Mouse (Mus musculus): ENCODE data around the gene Tuba3a. TPM values are rescaled to one million over a fixed set of nuclear protein-coding genes. Genes with fewer than 3 reads are reported as not detected.

The Tuba3a gene
- polyA plus RNA-seq, 1 experiment from 2014 or later, result not detected

DNA sequence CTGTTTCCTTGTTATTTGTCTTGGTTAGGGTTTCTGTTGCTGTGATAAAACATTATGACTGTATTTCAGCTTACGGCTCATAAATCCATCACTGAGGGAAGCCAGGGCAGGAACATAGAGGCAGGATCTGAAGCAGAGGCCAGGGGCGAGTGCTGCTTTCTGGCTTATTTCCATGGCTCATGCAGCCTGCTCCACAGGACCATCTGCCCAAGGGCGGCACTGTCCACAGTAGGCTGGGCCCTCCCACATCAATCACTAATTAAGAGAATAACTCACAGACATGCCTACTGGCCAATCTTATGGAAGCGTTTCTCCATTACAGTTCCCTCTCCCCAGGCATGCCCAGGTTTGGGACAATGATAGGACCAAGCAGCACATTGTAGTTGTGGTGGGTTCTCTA, 17.4 kb upstream of the Tuba3a start:
- H3K9me3 ChIP-seq (replicated peaks; ENCODE audit: control insufficient read depth, low read length), result no peaks in the 10 kb centered on the region
- no peaks in the 10 kb centered on the region for H3K27me3 ChIP-seq (ENCODE audit: control insufficient read depth, insufficient read depth, low read length)
- no peak overlapping the region for H3K9ac ChIP-seq (replicated peaks; ENCODE audit: low read length)
- H3K4me3 ChIP-seq (ENCODE audit: low read depth, low read length), result no peak overlapping the region
- no peaks in the 10 kb centered on the region for H3K4me1 ChIP-seq (ENCODE audit: control insufficient read depth, insufficient read depth, low read length)
- DNase-seq (ENCODE audit: low spot score) (no peak), ATAC-seq (replicated peaks; ENCODE audit: insufficient number of reproducible peaks, low FRiP score, low TSS enrichment, low read depth) (no peak)
- 84% methylated on average over 4 of the region's 4 CpGs for WGBS
- H3K4me2 ChIP-seq (ENCODE audit: low read depth, low read length), result no peak overlapping the region
- no peak overlapping the region for H3K27ac ChIP-seq (replicated peaks; ENCODE audit: low read depth, low read length)
- no peaks in the 10 kb centered on the region for H3K36me3 ChIP-seq (replicated peaks; ENCODE audit: control insufficient read depth, insufficient read depth, low read depth, low read length)

DNA sequence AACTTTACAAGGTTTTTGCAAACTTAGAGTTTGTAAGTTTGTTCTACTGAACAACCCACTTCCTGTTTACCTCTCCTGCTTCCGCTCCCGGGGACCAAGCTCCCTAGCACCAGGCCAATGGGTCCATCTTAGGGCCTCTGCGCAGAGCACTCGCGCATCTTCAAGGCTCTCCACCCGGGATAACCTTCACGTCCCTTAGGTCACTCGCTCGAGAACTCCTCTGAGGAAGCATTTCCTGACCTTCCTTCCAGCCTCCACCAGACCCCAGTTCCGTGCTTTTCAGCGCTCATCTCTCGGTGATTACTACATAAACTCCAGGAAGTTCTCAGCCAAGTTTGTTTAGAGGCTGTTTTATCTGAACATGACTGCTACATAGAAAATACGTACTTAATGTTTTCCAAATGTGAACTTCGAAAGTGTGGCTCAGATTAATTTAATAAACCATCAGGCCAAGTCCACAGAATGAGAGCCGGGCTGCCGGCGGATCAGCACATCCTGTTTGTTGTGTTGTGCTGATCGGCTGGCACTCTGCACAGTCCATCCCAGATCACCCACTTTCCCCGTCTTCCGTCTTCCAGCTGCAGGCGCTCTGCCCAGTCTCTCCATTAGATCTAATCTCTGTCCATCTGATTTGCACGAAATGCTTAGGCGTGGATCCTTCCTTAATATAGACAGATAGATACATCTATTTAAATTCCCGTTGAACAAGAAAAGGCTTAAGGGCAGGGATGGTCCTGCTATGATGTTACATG, 16.6 kb upstream of the Tuba3a start:
- H3K9me3 ChIP-seq (replicated peaks; ENCODE audit: control insufficient read depth, low read length), result no peaks in the 10 kb centered on the region
- ATAC-seq (replicated peaks; ENCODE audit: insufficient number of reproducible peaks, low FRiP score, low TSS enrichment, low read depth), result no peak

DNA sequence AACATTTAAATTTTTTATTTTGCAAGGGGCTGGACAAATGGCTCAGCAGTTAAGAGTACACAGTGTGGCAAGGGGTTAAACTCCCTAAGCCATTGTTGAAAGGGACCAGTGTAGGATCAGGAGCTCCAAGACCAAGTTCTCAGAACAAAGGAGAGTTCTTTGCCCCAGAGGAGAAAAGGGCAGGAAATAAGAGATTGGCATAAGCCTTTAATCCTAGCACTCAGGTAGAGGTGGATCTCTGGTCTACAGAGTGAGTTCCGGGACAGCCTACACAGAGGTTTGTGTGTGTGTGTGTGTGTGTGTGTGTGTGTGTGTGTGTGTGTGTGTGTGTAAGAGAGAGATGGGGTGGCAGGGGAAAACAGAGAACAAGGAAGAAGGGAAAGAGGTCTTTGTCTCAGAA, 15.1 kb upstream of the Tuba3a start:
- 74% methylated on average over 1 of the region's 1 CpGs for WGBS
- ATAC-seq (replicated peaks; ENCODE audit: insufficient number of reproducible peaks, low FRiP score, low TSS enrichment, low read depth), result 0 out of 2 replicates have a peak, but pooled peaks have one; percentile 48
- H3K4me2 ChIP-seq (ENCODE audit: low read depth, low read length), result no peak overlapping the region

More for the DNA sequence above, 16.6 kb upstream of the Tuba3a start:
- no peaks in the 10 kb centered on the region for H3K27me3 ChIP-seq (ENCODE audit: control insufficient read depth, insufficient read depth, low read length)
- H3K4me2 ChIP-seq (ENCODE audit: low read depth, low read length), result no peak overlapping the region
- WGBS, result 79% methylated on average over 24 of the region's 24 CpGs
- H3K36me3 ChIP-seq (replicated peaks; ENCODE audit: control insufficient read depth, insufficient read depth, low read depth, low read length), result no peaks in the 10 kb centered on the region
- no peak overlapping the region for H3K27ac ChIP-seq (replicated peaks; ENCODE audit: low read depth, low read length)
- no peak for DNase-seq (ENCODE audit: low spot score)
- H3K4me3 ChIP-seq (ENCODE audit: low read depth, low read length), result no peak overlapping the region
- H3K9ac ChIP-seq (replicated peaks; ENCODE audit: low read length), result no peak overlapping the region
- H3K4me1 ChIP-seq (ENCODE audit: control insufficient read depth, insufficient read depth, low read length), result no peaks in the 10 kb centered on the region

DNA sequence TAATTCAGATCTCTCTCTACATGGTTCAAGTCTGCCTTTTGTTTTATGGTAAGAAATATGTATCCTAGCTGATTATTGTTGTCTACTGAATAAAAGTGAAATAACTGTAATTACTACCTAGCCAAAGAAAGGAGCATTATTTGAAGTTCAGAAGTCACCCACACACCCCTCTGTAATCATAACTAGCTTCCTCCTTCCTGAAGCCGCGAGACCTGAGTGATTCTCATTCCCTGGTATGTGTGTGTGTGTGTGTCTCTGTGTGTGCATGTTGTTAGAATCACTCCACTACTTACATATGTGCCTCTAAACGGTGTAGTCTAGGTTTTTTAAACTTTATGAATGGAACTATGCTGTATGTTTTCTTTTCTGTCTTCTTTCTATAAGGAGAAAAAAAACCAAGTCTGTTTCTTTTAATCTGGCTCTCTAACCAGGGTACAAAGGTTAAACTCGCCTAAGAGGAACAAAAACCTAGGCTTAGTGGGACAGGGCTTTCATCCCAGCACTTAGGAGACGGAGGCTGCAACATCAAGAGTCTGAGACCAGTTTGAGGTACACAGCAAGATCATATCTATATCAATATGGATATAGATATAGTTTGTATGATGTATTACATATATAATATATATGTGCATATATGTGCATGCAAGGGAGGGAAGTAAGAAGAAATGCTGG, 11.4 kb upstream of the Tuba3a start:
- Histone ChIP-seq H3K27me3 (ENCODE audit: control insufficient read depth, insufficient read depth, low read length) (no peaks in the 10 kb centered on the region), H3K27ac (replicated peaks; ENCODE audit: low read depth, low read length) (no peak overlapping the region), H3K9ac (replicated peaks; ENCODE audit: low read length) (no peak overlapping the region), H3K4me1 (ENCODE audit: control insufficient read depth, insufficient read depth, low read length) (no peaks in the 10 kb centered on the region), H3K9me3 (replicated peaks; ENCODE audit: control insufficient read depth, low read length) (no peaks in the 10 kb centered on the region), H3K4me3 (ENCODE audit: low read depth, low read length) (no peak overlapping the region), H3K4me2 (ENCODE audit: low read depth, low read length) (no peak overlapping the region), H3K36me3 (replicated peaks; ENCODE audit: control insufficient read depth, insufficient read depth, low read depth, low read length) (no peaks in the 10 kb centered on the region)
- ATAC-seq (replicated peaks; ENCODE audit: insufficient number of reproducible peaks, low FRiP score, low TSS enrichment, low read depth) (no peak), DNase-seq (ENCODE audit: low spot score) (no peak)
- WGBS, result 75% methylated on average over 5 of the region's 5 CpGs

More for the DNA sequence above, 15.1 kb upstream of the Tuba3a start:
- Histone ChIP-seq H3K27me3 (ENCODE audit: control insufficient read depth, insufficient read depth, low read length) (no peaks in the 10 kb centered on the region), H3K9ac (replicated peaks; ENCODE audit: low read length) (no peak overlapping the region), H3K4me3 (ENCODE audit: low read depth, low read length) (no peak overlapping the region), H3K4me1 (ENCODE audit: control insufficient read depth, insufficient read depth, low read length) (no peaks in the 10 kb centered on the region), H3K36me3 (replicated peaks; ENCODE audit: control insufficient read depth, insufficient read depth, low read depth, low read length) (no peaks in the 10 kb centered on the region), H3K9me3 (replicated peaks; ENCODE audit: control insufficient read depth, low read length) (no peaks in the 10 kb centered on the region), H3K27ac (replicated peaks; ENCODE audit: low read depth, low read length) (no peak overlapping the region)
- no peak for DNase-seq (ENCODE audit: low spot score)

GRCm38 (mm10) chr6:125294049-125294448, 8.2 kb upstream of the Tuba3a start:
- H3K9me3 ChIP-seq (replicated peaks; ENCODE audit: control insufficient read depth, low read length), result no peaks in the 10 kb centered on the region
- no peak overlapping the region for H3K4me3 ChIP-seq (ENCODE audit: low read depth, low read length)
- whole genome bisulfite sequencing, result 79% methylated on average over 4 of the region's 4 CpGs
- no peaks in the 10 kb centered on the region for H3K27me3 ChIP-seq (ENCODE audit: control insufficient read depth, insufficient read depth, low read length)
- H3K36me3 ChIP-seq (replicated peaks; ENCODE audit: control insufficient read depth, insufficient read depth, low read depth, low read length), result no peaks in the 10 kb centered on the region
- H3K9ac ChIP-seq (replicated peaks; ENCODE audit: low read length), result no peak overlapping the region
- H3K27ac ChIP-seq (replicated peaks; ENCODE audit: low read depth, low read length), result no peak overlapping the region
- no peak for DNase-seq (ENCODE audit: low spot score)
- H3K4me1 ChIP-seq (ENCODE audit: control insufficient read depth, insufficient read depth, low read length), result no peaks in the 10 kb centered on the region
- no peak overlapping the region for H3K4me2 ChIP-seq (ENCODE audit: low read depth, low read length)
- no peak for ATAC-seq (replicated peaks; ENCODE audit: insufficient number of reproducible peaks, low FRiP score, low TSS enrichment, low read depth)

DNA sequence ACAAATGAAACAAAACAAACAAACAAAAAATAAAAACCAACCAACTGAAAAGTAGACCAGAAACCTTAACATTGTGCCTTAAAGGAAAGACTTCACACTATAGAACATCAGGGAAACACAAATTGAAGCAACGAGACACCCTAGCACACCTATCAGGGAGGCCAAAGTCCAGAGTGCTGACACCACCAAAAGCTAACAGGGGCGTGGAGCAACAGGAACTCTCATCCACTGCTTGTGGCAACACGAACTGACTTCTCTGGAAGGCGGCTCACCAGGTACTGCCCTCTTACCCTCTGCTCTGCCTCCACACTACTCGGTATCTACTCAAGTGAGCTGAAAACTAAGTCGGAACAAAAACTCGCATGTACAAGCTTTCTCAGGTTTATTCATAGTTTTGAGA, 6.4 kb upstream of the Tuba3a start:
- no peak overlapping the region; the same call in 1 of the 2 replicates for H3K4me2 ChIP-seq (ENCODE audit: low read depth, low read length)
- no peak overlapping the region for H3K27ac ChIP-seq (replicated peaks; ENCODE audit: low read depth, low read length)
- H3K9me3 ChIP-seq (replicated peaks; ENCODE audit: control insufficient read depth, low read length), result no peaks in the 10 kb centered on the region
- 92% methylated on average over 7 of the region's 7 CpGs for WGBS
- H3K4me3 ChIP-seq (ENCODE audit: low read depth, low read length), result no peak overlapping the region
- DNase-seq (ENCODE audit: low spot score), result no peak
- no peak overlapping the region for H3K9ac ChIP-seq (replicated peaks; ENCODE audit: low read length)
- no peak for ATAC-seq (replicated peaks; ENCODE audit: insufficient number of reproducible peaks, low FRiP score, low TSS enrichment, low read depth)
- no peaks in the 10 kb centered on the region for H3K36me3 ChIP-seq (replicated peaks; ENCODE audit: control insufficient read depth, insufficient read depth, low read depth, low read length)
- no peaks in the 10 kb centered on the region for H3K27me3 ChIP-seq (ENCODE audit: control insufficient read depth, insufficient read depth, low read length)
- no peaks in the 10 kb centered on the region for H3K4me1 ChIP-seq (ENCODE audit: control insufficient read depth, insufficient read depth, low read length)

DNA sequence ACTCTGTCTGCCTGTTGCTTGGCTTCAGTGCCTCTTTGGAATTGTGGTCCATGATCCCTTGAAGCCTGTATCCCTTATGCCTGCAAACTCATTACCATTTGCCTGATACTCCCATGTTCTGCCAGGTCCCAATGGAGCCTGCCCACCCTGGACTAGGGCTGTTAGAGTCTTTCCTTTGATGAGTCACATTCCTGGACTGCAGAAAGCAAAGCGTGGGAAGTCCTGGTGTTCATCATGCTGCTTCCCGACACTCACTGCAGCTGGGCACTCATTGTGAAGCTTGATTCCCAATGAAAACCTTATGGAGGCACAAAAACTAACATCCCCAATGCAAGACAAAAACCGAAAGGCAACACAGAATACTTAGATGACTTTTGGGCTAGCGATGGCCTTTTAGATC, 5.5 kb upstream of the Tuba3a start:
- no peak overlapping the region for H3K4me3 ChIP-seq (ENCODE audit: low read depth, low read length)

GRCm38 (mm10) chr6:125288730-125289129, 2.9 kb upstream of the Tuba3a start:
- H3K36me3 ChIP-seq (replicated peaks; ENCODE audit: control insufficient read depth, insufficient read depth, low read depth, low read length), result no peaks in the 10 kb centered on the region
- no peak overlapping the region for H3K9ac ChIP-seq (replicated peaks; ENCODE audit: low read length)
- H3K4me2 ChIP-seq (ENCODE audit: low read depth, low read length), result no peak overlapping the region
- no peaks in the 10 kb centered on the region for H3K27me3 ChIP-seq (ENCODE audit: control insufficient read depth, insufficient read depth, low read length)
- 81% methylated on average over 5 of the region's 5 CpGs for WGBS
- no peaks in the 10 kb centered on the region; the same call in 1 of the 2 replicates for H3K9me3 ChIP-seq (replicated peaks; ENCODE audit: control insufficient read depth, low read length)
- no peak for DNase-seq (ENCODE audit: low spot score)
- H3K4me3 ChIP-seq (ENCODE audit: low read depth, low read length), result no peak overlapping the region
- no peak for ATAC-seq (replicated peaks; ENCODE audit: insufficient number of reproducible peaks, low FRiP score, low TSS enrichment, low read depth)
- H3K27ac ChIP-seq (replicated peaks; ENCODE audit: low read depth, low read length), result no peak overlapping the region
- H3K4me1 ChIP-seq (ENCODE audit: control insufficient read depth, insufficient read depth, low read length), result no peaks in the 10 kb centered on the region

More for the DNA sequence above, 5.5 kb upstream of the Tuba3a start:
- no peak overlapping the region for H3K27ac ChIP-seq (replicated peaks; ENCODE audit: low read depth, low read length)
- H3K27me3 ChIP-seq (ENCODE audit: control insufficient read depth, insufficient read depth, low read length), result no peaks in the 10 kb centered on the region
- H3K4me1 ChIP-seq (ENCODE audit: control insufficient read depth, insufficient read depth, low read length), result no peaks in the 10 kb centered on the region
- ATAC-seq (replicated peaks; ENCODE audit: insufficient number of reproducible peaks, low FRiP score, low TSS enrichment, low read depth) (no peak), DNase-seq (ENCODE audit: low spot score) (no peak)
- no peak overlapping the region for H3K9ac ChIP-seq (replicated peaks; ENCODE audit: low read length)
- no peaks in the 10 kb centered on the region for H3K9me3 ChIP-seq (replicated peaks; ENCODE audit: control insufficient read depth, low read length)
- H3K36me3 ChIP-seq (replicated peaks; ENCODE audit: control insufficient read depth, insufficient read depth, low read depth, low read length), result no peaks in the 10 kb centered on the region
- no peak overlapping the region for H3K4me2 ChIP-seq (ENCODE audit: low read depth, low read length)
- WGBS, result 79% methylated on average over 4 of the region's 4 CpGs

Measured in embryonic facial prominence, embryonic 11.5 days (tissue).